Mouse (Mus musculus): ENCODE measurements around the gene Hdgfl2.
"Not testable (repeated sequence)": the region's sequence is repeated elsewhere in the genome, so short reads cannot be mapped to it uniquely, and the experiment has no call there.

The Hdgfl2 gene

DNA sequence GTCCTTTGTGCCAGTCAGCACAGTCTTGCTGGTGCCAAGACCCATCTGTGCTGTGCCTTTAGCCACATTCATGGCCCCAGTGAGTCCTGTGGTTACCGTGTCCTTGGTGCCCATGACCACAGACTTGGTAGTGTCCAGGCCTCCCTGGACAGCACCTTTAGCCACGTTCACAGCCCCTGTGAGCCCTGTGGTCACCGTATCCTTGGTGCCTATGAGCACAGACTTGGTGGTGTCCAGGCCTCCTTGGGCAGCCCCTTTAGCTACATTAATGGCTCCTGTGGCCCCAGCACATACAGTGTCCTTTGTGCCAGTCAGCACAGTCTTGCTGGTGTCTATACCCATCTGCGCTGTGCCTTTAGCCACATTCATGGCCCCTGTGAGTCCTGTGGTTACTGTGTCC, 27.0 kb downstream of the Hdgfl2 start:
- not testable (repeated sequence) for DNase-seq

DNA sequence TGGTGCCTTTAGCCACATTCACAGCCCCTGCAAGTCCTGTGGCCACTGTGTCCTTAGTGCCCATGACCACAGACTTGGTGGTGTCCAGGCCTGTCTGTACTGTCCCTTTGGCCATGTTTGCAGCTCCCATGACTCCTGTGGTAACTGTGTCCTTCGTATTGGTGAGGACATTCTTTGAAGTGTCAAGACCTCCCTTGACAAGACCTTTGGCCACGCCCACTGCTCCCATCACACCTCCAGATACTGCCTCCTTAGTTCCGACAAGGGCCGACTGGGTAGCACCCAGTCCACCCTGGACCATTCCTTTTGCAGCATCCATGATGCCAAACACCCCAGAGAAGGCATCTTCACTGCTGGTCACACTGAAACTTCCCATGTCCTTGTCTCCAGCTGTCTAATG, 27.5 kb downstream of the Hdgfl2 start:
- DNase-seq = no peak

DNA sequence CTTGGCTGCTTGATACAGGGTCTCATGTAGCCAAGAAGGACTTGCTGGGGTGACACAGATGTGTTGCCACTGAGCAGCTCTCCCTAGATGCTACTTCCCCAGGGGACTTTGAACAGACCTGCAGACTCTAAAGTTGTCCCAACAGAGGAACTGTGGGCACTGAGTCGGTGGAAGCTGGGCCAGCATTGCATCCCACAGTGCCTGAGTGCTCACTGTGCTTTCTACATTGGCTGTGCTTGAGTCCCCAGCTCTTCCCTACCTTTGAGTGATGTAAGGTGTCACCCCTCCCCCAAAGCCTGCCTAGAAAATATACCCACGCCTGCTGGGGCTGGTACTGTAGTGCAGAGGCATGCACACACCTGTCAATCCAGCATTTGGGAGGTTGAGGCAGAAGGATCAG, 28.3 kb downstream of the Hdgfl2 start:
- DNase-seq = no peak

DNA sequence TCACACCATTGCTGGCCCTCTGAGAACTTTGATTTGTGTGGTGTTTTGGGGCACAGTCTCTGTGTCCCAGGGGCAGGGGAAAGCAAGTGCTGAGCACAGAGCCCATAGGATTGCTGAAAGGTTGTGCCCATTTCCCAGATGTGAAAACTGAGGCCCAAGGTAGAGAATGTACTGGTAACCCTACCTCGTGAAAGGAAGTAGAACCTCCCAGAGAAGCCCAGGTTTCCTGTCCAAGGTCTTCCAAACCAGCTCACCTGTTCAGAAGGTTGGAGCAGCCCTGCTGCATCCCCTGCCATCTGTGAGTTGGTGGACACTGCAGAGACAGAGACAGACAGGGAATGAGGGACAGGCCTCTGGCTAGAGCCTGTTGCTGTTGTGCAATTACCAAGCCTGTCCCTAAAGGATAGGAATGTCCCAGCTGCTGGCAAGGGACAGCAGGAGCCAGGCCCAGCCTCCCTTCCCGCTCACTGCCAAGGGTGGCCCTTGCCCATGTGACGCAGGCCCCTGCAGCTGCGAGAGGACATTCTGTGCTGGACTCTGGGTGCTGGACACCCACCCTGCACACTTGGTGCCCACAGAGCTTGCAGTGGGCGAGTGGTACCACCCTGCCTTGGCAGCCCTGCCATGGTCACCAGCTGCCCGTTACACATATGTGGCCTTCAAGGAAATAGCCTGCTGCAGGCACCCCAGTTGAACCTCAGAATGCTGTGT, 29.1 kb downstream of the Hdgfl2 start:
- DNase-seq = no peak

DNA sequence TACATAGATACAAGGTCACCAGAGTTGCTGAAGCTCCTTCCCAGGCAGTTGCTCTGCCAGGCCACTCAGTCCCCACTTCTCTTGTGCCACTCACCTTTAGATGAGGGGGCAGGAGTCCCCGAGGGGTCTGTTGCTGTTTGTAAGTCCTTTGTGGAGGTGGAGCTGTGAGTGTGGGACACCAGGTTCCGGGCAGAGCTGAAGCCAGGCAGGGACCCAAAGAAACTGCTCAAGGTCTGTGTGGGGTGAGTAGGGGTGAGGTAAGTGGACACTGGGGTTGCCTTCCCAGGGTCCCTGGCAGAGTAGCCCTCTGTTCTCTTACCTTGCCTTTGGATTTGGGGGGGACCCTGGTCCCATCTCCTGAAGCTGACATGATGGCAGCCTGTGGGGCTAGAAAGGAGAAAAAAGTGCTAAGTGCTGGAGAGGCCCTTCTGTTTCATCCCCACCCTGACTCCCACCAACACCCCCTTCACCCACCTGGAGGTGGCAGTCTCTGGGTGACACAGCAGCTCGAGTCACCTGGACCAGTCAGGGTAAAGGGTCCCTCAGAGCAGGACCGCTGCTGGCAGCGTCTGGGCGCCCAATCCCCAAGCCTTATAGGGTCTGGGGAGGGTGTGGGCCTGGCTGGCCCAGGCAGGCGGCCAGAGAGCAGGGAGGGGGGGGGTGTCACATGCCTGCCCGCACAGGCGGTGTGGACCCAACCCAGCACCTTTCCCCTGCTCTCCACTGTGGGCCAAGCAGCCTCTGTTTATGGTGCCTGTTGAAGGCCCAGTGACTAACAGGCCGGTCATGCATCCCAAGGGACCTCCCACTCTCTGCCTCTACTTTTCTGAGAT, 30.0 kb downstream of the Hdgfl2 start, which contains the start of gene Plin4:
Gene Plin4 (minus strand): TSS at position 585 of the 833 bp plus-strand sequence.
- DNase-seq = no peak

DNA sequence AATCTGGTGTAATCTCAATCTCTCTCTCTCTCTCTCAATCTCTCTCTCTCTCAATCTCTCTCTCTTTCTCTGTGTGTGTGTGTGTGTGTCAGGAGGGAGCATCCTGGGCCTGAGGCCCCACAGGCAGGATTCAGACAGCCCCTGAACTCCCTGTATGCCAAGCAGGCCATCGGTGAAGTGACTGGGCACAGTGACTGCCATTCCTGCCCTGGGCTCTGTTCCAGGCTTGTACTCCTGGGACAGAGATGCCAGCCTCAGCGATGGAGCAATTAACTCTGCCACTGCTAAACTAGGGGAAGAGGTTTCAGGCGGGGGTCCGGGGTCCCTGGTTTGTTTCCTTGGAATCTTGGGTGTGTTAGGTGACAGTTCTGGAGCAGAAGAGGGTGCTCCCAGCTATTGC, 31.1 kb downstream of the Hdgfl2 start:
- DNase-seq = no peak

DNA sequence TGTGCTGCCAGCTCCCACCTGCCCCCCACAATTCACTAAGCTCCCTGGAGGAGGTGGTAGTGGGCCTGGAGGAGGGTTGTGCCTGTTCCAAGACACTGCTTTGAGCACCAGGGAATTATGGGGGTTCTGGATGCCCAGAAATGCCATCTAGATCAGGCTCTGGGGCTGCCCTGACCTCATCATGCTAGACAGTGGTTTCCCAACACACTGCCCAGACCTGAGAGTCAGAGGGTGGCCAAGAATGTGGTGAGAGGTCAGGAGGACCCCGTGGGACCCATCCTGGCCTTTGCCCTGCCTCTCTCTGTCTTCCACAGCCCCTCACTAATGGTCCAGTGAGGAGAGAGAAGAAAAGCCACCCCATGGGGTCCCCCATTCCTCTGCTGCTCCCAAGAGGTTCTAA, 31.6 kb downstream of the Hdgfl2 start:
- DNase-seq = no peak

DNA sequence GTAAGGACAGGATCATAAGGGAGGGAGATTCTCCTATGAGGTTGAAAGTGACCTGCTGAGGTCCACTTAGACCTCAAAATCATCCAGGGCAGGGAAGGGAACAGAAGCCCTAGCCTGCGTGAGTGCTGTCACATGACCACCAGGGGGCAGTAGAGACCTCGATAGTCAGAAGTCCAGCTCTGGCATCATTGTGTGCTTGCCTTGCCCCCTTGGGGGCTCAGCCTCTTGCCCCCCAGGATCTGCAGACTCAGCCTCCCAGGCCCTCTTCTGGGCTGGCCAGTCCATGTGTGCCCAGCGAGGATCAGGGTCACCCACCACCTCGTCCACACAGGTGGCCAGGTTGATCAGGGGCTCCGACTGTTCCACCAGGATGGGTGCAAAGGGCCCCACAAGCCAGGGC, 32.4 kb downstream of the Hdgfl2 start:
- peak; percentile 81 for DNase-seq

DNA sequence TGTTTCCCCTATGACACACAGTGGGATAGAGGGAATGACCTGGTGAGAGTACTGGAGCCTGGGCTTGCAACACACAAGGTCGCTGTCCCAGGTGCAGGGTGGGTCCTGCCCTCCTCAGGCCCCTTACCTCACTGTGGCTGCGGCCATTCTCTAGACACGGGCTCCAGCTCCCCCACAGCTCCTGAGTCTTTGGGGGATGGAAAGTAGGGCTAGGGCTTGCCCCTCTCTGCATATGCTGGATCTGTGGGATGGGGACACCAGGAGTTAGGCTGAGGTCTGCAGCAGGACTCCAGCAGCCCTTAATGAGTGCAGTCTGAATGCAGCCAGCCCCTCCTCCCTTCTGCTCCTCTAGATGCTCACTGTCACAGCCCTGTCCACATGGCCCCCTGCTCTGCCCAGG, 33.3 kb downstream of the Hdgfl2 start:
- DNase-seq = no peak

DNA sequence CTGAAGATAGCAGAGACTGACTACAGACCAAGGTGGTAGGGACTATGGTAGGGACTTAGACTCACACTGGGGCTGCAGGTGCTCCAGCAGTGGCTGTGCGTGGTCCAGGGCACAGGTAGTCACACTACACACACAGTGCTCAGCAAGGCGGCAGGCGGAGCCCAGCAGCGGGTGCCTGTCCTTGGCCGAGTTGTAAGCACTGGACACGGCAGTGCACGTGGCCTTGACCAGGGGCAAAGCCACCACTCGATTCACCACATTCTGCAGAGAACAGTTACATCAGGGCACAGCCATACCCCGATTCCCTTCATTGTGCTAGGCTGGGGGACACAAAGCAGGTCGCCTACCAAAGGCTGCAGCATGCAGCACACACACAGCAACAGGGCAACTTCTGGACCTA, 36.8 kb downstream of the Hdgfl2 start:
- no peak for DNase-seq

DNA sequence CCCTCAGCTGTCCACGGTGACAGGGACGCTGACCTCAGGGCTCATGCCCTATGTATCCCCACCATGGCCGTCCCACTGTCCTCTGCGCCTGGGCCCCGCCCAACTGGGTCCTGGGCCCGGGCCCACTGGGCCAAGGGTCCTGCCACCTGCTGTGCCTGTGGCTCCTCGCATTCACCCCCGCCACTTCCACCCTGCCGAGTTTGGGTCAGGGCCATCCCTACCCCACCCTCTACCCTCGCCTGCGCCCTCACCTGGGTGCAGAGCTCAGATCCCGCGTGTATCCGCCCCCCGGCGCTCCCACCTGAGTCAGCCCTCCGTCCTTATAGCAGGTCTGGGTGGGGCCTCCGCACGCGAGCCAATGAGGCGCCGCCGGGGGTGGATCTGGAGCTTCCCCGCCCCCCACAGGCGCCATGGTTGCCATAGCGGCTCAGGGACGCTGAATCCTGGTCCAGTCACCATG, 37.8 kb downstream of the Hdgfl2 start, which contains the start of gene Plin5:
Gene Plin5 (minus strand): TSS at position 346 of the 460 bp plus-strand sequence.
- peak; percentile 82 for DNase-seq

DNA sequence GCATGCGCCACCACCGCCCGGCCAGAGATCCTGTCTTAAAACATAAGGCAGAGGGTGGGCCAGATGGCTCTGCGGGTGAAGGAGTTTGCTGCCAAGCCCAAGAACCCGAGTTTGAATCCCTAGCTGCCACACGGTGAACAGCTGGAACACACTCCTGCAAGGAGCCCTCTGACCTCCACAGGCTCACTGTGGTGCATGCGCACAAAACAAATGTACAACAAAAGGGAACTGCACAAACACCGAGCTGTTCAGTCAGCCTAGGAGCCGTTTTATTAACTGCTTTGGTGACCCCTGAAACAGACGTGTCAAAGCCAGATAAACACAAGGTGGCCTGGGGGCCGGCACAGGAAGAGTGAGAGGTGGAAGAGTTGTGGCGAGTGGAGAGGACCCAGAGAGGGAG, 40.0 kb downstream of the Hdgfl2 start:
- no peak for DNase-seq

DNA sequence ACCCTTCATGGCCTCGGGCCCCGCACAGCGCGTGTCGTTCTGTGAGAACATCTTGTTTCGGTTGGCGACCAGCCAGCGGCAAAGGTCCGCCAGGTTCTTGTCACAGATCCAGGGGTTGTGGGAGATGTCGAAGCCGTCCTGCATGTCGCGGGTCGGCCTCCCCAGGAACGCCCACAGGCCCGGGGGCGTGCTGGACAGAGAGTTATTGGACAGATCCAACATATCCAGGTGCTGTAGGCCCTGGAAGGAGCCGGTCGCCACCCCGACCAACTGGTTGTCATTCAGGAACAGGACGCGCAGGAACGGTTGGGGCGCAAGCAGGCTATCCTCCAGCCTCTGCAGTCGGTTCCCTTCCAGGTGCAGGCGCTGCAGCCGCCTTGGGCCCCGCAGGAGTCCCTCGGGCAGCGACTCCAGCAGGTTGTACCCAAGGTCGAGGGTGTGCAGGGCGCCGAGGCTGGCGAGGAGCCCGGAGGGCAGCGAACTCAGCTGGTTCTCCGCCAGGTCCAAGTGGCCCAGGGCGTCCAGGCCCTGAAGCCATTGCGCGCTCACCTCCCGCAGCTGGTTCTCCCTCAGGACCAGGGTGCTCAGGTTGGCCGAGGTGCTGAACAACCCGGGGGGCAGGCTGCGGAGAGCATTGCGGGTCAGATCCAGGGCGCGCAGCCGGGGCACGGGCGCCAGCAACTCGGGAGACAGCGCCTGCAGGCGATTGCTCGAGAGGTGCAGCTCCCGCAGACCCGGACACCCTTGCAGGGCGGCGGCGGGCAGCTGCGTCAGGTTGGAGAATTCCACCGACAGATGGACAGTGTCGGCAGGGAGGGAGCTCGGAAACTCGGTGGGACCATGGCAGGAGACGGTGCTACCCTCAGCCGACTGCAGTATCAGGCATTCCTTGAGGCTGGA, 40.8 kb downstream of the Hdgfl2 start:
- peak; percentile 68 for DNase-seq

DNA sequence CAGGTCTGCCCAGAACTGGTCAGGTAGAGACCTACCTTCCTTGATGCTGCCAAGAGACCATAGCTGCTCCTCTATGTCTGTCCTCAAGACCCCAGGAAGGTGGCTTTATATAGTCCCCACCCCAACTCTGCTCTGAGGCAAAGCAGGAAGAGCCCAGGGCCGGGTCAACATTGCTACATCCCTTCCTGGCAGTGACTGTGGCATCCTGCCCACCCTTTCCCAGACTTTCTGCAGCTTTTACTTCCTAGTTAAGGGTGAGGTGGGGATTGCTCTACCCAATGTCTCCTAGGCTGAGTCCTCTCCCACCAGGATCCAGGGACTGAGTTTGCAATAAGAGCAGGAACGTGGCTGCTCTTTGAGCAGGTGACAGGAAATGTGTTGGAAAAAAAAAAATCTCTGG, 42.4 kb downstream of the Hdgfl2 start, which contains the start of gene Lrg1:
Gene Lrg1 (minus strand): TSS at position 176 of the 400 bp plus-strand sequence.
- DNase-seq = peak; percentile 26

DNA sequence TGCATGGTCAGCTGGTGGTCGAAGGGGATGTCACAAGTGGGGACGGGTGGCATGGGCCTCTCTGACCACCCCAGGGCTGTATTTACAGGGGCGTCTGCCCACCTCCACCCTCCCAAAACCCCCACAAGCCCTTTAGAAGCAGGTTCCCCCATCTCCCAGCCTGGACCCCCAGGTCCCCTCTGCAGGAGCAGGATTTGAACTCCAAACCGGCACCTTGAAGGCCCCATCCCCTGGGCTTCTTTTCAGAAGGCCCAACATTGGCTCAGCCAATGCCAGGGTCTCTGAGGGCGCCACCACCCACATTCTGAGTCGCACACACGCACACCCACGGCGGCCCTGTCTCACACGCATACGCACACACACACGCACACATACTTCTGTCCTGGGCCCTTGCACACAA, 43.7 kb downstream of the Hdgfl2 start:
- DNase-seq = no peak

DNA sequence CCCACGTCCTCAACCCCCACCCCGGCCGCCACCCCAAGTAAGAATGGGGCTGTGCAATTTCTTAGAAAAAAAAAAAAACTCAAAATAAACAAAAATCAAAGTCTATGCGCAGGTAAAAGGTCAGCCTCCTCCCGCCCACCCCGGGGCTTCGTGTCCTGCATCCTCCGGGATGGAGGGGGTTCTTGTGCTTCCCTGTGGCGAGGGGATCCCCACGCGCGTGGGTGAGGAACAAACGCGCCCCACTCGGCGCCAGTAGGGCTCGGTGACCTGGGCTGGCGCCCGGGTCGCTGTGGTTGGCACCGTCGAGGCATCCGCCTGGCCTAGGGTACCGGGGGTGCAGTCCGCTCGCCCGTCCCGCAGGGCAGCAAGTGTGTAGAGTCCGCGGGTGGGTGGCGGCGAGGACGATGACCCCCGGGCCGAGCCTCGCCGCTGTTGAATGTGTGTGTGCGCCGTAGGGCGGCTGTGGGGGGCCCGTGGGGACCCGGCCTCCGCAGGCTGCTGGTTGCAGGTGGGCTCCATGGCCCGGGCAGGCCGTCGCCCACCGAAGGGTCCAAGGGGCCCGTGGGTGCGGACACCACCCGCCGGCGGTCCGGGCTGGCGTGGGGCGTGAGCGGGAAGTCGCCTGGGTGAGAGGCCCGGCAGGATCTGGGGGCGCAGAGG, 44.4 kb downstream of the Hdgfl2 start:
- DNase-seq = no peak

DNA sequence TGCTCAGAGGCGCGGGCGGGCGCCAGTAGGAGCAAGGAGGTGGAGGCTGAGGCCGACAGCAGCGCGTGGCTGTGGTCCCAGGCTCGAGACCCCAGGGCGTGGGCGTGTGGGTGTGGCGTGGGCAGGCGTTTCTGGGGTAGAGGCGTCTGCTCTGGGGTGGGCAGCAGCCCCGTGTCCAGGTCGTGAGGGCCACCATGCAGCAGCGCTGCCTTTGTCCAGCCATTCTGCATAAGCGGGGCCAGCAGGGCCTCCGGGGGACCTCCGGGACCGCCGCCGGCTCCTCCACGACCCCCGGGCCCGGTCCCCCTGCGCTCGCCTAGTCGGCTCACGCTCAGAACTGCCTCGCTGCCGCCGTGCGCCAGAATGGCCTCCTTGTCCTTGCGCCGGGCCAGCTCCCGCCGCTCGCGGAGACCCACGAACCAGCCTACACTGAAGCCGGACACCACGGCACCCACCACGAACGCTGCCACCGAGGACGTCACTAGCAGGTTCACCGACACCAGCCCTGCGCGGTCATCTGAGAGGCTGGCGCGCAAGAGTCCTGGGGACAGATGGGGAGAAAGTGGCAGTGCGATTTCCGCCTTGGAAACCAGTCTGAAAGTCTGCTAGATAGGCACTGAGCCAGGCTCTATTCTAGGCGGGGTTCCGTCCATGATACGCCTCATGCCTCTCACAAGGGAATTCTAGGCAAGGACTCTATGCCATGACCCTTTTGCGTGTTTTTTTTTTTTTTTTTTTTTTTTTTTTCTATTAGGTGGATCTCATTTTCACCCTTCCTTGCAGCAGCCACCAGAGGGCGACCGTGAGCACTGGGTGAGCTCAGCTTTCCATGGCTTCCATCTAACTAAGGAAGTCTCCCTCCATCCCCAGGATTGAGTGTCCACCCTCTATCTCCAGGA, 45.2 kb downstream of the Hdgfl2 start:
- DNase-seq = peak; percentile 72

DNA sequence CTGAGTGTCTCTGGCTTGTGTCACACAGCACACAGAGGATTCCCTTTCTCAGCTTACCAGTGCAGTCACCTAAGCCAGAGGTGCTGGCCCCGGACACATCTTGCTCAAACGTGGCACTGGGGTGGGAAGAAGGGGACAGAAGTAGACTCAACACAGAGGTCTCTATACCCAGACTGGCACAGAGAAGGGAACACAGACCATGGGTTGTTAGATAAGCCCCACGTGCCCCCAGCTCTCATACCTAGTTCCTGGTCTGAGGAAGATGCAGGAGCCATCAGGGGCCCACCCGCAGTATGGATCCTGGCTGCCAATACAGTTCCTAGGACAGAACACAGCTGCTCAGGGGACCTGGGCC, 45.8 kb downstream of the Hdgfl2 start:
- no peak for DNase-seq

DNA sequence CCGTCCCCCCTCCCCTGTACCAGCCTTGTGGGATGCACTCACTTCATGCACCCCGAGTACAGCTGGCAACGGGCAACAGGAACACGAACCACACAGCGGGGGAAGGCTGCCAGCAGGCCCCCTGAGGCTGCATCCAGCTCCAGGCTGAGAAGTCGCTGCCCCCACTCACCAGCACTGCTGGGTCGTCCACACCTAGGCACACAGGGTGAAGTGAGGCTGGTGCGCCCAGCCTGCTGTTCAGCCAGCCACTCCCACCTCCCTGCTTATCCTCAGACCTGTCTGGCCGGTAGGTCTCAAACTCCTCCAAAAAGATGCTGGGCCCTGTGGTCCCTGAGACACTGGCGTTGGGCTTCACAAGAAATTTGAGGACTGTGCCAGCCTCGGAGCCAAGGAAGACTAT, 46.7 kb downstream of the Hdgfl2 start:
- no peak for DNase-seq

DNA sequence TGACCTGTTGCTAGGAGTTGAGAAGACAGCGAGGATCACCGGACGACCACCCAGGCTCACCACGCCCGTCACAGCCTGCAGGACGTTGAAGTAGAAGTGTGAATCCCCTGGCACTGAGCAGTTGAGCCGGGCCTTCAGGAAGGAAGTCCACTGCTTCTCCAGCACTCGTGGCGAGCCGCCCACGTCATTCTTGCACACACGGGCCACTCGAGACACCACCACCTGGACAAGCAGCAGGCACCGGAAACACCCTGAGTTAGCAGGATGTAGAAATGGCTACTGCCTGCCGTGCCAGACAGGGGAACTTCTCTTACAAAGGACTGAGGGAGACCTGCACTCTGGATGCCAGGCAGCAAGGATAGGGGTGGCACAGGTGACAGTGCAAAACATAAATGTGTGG, 48.8 kb downstream of the Hdgfl2 start:
- DNase-seq = peak; percentile 19

DNA sequence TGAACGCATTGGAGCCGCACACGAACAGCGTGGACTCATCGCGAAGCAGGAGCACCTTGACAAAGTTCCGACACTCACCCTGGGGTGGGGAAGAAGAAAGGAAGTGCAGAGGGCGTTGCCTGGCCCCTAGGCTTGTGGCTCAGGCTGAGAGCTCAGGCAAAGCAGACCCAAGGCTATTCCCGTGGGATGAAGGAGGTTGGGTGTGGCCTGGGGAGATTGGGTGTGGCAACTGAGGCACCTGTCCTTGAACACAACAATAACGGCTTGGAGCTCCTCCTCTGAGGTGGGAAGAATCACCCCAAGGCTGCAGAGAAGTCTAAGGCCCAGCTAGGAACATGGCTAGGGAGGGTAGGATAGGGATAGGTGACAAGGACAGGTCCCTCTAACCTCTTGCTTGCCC, 51.7 kb downstream of the Hdgfl2 start:
- DNase-seq = no peak
